Mouse (Mus musculus) right cerebral cortex, postnatal 14 days (tissue): ENCODE measurements around the gene A930033H14Rik.

Source experiments
- DNase-seq: peaks from one replicate; pipeline ENCODE4 v3.0.0; 2022

The A930033H14Rik gene

GRCm38 (mm10) chr10:69225951-69226350 lies 13.1 kb upstream of the A930033H14Rik start:
- DNase-seq: no peak

DNA sequence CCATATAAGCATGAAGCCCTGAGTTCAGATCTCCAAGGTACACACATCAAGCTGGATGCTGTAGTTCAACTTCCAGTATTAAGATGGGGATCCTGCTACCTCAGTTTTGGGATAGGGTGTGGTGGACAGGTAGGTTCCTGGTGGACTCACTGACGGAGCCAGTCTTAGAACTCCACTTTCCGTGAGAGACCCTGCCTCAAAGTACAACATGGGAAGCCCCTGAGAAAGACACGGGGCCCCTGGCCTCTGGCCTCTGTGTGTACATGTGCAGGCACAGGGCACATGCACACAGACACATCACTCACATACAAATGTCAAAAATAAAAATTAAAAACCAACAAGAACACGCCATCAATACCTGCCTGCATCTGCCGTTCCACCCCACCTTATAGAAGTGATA lies 12.6 kb upstream of the A930033H14Rik start:
- DNase-seq: no peak

GRCm38 (mm10) chr10:69224276-69224675 lies 11.4 kb upstream of the A930033H14Rik start:
- no peak for DNase-seq

DNA sequence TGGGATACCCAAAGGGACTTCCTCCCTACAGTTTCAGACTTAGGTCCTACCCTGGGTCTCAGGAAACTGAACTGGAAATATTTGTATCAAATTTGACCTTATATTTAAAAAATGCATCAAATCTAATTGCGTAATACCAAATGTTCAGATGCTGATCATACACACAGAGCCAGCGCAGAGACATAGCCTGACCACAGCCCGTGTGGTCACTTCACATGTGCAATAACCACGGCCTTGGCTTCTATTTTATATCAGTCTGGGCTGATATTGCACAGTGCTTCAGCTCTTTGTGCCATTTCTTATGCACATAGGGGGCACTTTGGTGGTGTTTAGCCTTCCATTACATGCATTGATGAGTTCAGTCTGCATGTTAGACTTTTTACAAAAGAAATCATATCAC lies 10.3 kb upstream of the A930033H14Rik start:
- no peak for DNase-seq

GRCm38 (mm10) chr10:69221955-69222354 lies 9.1 kb upstream of the A930033H14Rik start:
- no peak for DNase-seq

GRCm38 (mm10) chr10:69221148-69221547 lies 8.2 kb upstream of the A930033H14Rik start:
- DNase-seq: no peak

DNA sequence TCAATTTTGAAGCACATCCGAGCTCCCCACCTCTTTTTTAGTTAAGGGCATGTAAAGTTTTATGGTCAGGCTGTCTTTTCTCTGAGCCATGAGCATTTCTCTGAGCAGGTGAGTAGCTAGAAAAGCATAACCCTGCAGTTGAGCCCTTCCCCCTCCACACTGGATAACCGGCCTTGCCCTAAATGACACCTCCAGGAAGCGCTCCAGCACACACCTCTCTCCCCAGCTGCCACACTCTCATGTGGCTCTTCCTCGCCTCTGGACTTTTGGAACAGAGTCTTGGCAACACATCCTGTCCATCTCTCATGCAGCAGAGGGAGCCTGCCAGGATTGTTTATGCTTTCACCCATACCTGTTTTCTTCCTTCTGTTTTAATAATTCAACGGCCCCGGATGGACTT lies 7.4 kb upstream of the A930033H14Rik start:
- DNase-seq: no peak

- no peak for DNase-seq
Measured at GRCm38 (mm10) chr10:69219289-69219626, 6.4 kb upstream of the A930033H14Rik start.

GRCm38 (mm10) chr10:69218458-69219288 lies 5.8 kb upstream of the A930033H14Rik start:
- DNase-seq: no peak

- DNase-seq: no peak
Measured at GRCm38 (mm10) chr10:69217127-69217690, 4.3 kb upstream of the A930033H14Rik start.

DNA sequence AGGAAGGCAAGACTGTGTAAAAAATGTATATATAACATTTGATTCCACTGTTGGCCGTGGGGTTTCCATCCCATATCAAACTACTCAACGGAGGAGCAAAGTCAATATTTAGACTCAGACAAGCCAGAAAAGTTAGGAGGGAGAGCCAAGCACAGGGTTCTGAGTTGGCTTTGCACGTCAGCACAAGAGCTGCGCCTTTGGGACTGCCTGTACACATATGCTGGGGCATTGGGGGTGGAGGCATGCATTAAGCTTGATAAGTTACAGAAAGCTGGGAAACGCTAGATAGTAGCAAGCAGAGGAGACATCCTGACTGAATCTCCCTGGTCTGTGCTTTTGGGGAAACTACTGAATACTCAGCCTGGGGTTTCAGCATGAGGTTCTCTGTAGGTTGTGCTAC lies 1.1 kb upstream of the A930033H14Rik start:
- no peak for DNase-seq

DNA sequence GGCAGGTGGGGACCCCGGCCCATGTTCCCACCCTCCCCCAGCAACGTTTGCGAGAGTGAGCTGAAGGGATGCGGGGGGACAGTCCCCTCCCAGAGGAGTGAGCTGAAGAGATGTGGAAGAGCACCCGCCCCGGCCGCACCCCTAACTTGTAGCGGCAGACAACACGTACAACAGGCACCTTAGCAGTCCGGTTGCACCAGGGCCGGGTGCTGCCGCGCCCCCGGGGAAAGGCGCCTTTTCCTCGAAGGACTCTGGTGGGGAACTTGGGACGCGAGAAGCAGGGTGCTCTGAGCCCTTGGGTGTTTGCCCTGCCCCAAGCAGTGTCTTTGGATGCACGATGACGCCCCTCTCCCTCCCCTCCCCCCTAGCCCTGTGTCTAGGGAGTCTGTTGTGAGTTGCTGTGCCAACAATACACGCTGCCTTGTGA lies 566 bp upstream of the A930033H14Rik start:
- DNase-seq: no peak

GRCm38 (mm10) chr10:69211976-69212375 lies 922 bp downstream of the A930033H14Rik start:
- peak; percentile 32 for DNase-seq

DNA sequence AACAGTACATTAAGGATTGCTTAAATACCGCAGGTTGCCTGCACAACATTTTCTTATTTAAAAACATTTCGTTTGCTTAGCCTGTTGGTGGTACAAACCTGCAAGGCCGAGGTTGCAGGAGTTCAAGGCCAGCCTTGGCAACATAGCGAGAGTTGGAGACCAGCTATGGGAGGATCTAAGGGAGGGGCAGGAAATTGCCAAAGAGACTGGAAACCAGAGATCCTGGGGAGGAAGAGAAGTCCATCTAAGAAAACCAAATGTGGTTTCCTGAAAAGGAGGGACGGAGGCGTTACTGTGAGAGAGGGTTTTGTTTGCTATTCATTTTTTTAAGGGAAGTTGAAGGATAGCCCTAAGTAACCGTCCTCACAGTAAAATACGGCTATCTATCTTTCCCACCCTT lies 1.3 kb downstream of the A930033H14Rik start:
- no peak for DNase-seq

DNA sequence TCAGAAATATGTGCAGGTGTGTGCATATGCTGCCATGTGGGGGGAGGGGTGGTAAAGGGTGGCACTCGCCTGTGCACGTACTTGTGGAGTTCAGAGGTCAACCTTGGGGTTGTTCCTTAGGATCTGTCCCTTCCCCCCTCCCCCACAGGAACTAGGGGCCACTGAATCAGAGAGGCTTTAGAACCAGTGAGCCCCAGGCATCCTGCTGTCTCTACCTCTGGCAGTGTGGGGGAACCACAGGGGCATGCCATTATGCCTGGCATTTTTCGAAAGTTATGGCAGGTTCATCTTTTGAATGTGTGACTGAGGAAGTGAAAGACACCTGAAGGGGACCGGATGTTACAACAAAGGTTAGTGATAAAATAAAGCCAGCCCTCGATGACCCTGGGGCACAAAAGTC lies 2.2 kb downstream of the A930033H14Rik start:
- DNase-seq: no peak

GRCm38 (mm10) chr10:69210006-69210405 lies 2.9 kb downstream of the A930033H14Rik start:
- no peak for DNase-seq

GRCm38 (mm10) chr10:69208705-69209104 lies 4.2 kb downstream of the A930033H14Rik start:
- DNase-seq: no peak

DNA sequence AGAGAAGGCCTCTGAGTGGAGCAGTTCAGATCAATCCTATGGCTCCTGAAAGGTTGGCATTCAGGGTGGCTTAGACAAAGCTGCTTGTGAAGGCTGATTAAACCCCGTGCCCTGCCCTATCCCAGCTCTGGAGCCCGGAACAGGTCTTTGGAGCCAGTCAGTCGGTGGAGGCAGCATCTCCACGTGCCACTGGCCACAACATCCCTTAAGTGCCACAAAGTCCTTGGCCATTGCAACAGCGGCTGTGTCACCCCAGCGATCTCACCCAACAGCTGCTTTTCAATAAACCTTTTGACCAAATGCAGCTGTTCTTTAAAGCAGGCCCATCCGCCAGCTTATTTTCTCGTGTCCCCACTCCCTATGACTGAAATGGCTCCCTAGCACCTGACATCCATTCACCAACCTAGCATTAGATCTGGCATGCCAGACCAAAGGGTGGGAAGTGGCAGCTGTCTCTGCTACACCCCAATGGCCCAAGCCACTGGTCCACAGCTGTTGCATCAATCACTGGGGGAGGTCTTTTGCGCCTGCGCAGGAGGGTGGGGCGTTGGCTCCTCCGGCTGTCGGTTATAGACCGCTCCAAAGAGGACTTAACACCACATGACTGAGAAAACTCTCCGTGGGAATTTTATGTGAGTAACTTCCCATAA lies 4.8 kb downstream of the A930033H14Rik start:
- DNase-seq: no peak

DNA sequence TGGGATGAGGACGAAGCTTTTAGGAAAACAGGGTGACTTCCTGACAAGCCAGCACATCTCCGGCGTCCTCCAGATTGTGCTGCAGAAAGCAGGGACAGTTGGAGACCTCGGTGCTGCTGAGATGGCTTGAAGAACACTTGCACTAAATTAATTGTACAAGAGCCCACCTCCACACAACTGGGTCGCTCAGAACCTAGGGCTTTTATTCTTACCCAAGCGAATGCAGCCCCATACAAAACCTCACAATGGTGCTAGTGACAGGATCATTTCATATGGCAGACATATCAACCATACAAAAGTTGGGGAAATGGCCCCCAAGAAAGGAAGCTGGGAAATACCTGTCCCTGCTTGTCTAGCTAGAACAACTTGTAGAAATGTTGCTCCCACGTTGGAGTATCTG lies 5.4 kb downstream of the A930033H14Rik start:
- no peak for DNase-seq

- no peak for DNase-seq
Measured at GRCm38 (mm10) chr10:69206081-69206480, 6.8 kb downstream of the A930033H14Rik start.

- DNase-seq: no peak
Measured at GRCm38 (mm10) chr10:69204677-69205400, 8.1 kb downstream of the A930033H14Rik start.

- no peak for DNase-seq
Measured at GRCm38 (mm10) chr10:69193721-69194120, 19.2 kb downstream of the A930033H14Rik start.

GRCm38 (mm10) chr10:69192266-69192665 lies 20.6 kb downstream of the A930033H14Rik start:
- no peak for DNase-seq
